Mouse (Mus musculus): ENCODE results near the gene Pdcd5.

Pdcd5 gene

DNA sequence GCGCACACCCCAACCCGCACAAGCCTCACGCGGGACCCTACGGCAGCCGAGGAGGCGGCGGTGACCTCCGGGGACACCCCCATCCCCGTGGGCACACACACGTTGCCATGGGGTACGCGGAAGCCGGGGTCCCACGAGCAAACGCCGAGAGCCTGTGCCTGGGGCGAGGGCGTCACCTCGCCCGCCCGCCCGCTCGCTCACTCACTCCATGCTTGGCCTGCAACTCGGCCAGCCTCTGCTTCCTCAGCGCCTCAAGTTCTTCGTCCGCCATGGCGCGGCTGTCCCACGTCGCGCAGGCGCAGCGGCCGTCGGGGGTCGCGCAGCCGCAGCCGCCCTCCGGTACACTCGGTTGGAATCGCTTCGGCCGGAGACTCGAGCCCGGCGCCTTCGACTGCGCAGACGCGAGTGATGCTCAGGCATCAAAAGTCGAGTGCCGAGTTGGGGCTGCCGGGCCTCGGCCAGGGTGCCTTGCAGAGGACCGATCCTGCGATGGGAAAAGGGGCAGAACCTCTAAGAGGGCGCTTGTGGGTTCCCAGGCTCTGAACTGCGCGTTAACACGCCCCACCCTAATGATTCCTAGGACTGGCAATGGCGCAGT, at the start of gene Pdcd5:
Pdcd5 (minus strand) TSS at position 421 of the 598 bp plus-strand sequence.
- peak; percentile 98 for DNase-seq (ENCODE audit: low spot score)

DNA sequence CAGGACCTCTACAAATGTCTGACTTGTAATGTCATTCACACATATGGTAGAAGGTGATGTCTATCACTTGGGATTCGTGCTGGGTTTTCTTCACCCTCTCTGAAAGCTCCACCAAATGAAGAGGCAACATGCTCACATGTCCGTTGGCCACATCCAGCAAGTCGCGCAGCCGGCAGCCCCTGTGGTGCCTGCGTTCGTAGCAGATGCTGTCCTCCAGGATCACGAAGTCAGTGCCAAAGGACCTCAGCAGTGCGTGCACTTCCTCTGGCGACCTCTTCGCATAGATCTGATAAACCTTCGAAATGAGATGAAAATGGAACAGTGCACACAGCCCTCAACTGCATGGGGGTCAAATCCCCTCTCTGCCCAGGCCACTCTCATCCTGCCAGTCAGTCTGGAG, 45.3 kb upstream of the Pdcd5 start:
- no peak for DNase-seq (ENCODE audit: low spot score)

DNA sequence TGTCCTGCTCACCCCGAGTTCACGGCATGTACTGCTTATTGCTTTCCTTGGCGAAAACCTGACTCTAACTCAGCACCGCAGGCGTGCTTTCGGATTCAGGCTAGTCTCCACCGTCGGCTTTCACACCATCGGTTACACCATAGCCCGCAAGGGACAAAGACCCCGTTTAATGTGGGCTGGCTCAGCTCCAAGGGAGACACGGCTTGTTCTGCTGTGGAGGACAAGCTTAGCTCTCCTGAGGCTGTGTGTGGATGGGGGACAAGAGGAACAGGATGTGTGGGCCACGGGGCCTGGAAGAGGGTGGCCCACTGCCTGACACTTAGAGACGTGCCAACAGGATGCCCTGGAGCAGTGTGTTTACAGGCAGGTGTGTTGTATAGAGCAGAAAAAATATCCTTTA, 44.8 kb upstream of the Pdcd5 start:
- no peak for DNase-seq (ENCODE audit: low spot score)

DNA sequence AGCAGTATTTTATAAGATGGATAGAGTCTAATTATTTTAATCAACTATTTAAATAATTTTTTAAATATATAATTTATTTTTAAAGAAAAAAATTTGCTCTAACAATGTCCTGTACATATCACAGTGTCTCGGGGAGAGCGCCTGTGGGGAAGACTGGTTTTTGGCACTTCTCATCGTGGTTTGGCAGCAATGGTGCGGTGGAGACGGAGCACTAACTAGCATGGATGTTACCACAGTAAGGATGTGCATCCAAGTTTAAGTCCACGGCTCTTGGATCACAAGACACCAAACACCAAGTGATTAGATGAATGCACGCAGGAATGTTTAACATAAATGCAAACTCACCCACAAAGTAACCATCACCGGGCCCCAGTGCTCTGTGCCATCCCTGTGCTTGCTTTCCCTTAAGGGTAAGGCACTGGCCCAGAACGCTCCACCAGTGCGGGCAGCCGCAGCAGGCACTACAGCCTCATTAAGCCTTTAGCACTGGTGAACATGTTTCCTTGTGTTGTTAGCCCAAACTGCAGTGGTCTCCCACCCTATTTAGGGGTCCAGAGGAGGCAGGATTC, 41.5 kb upstream of the Pdcd5 start:
- no peak for DNase-seq (ENCODE audit: low spot score)

DNA sequence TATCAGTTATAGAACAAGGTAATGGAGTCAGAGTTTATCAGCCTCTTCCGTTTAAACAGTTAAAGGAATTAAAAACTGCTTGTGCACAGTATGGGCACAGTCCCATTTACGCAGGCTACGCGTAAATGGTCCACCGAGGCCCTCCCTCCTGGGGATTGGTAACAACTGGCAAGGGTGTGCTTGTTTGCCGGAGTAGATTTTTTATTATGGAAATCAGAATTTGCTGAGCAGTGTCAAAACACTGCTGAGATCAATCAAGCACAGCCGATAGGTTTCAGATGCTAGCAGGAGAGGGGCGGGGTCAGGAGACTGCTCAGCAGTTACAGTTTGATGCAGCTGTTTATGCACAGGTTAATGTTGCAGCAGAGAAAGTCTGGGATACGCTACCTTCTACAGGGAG, 41.0 kb upstream of the Pdcd5 start:
- no peak for DNase-seq (ENCODE audit: low spot score)

DNA sequence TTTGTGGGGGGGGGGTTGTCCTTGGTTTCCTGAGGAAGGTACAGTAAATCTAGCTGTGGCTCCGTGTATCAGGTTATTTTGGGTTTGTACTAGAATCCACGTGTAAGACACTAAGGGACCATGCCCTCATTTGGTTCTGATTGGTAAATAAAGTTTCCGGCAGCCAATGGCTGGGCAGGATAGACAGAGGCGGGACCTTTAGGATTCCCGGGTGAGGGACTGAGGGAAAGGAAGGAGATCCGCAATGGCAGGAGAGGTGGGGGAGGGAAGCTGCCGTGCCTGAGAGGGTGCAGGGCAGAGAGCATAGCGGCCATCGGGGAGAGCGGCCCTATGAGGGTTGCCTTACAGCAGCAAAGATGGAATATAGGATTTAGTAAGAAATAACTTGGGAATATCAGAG, 39.9 kb upstream of the Pdcd5 start:
- peak; percentile 65 for DNase-seq (ENCODE audit: low spot score)

DNA sequence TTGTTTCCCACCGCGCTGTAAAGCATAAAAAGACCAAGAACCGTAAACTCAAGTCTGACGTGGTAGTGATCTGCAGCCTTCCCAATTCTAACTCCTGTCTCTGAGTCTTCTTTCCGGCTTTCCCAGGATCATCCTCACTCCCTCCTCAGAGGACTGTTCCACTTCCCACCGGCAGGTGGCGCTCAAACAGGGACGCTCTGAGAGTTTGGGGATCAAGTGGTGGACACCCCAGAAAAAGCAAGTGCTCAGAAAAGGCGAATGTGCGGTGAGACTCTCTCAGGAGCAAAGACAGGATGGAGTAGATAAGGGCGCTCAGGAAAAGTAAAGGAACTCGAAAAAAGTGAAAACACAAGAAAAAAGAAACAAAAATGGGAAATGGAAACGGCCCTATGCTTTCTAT, 39.4 kb upstream of the Pdcd5 start:
- DNase-seq (ENCODE audit: low spot score): peak; percentile 51

DNA sequence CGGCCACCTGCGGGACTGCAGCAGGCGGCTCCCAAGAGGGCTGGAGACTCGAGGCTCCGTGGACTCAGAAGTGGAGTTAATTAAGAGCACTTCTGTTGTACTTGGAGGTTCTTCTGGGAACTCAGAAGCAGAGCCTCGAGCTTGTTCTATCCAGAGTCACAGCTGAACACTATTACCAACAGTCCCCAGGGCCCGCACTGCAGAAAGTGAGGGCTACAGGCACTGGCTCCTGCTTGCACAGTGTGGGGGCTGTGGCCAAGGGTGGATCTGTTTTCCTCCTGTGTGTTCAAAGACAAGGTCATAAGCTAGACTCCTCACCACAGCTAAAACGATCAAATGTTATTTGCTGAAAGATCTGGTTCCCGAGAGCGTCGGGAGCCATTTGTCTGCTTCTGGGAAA, 38.9 kb upstream of the Pdcd5 start:
- peak; percentile 44 for DNase-seq (ENCODE audit: low spot score)

DNA sequence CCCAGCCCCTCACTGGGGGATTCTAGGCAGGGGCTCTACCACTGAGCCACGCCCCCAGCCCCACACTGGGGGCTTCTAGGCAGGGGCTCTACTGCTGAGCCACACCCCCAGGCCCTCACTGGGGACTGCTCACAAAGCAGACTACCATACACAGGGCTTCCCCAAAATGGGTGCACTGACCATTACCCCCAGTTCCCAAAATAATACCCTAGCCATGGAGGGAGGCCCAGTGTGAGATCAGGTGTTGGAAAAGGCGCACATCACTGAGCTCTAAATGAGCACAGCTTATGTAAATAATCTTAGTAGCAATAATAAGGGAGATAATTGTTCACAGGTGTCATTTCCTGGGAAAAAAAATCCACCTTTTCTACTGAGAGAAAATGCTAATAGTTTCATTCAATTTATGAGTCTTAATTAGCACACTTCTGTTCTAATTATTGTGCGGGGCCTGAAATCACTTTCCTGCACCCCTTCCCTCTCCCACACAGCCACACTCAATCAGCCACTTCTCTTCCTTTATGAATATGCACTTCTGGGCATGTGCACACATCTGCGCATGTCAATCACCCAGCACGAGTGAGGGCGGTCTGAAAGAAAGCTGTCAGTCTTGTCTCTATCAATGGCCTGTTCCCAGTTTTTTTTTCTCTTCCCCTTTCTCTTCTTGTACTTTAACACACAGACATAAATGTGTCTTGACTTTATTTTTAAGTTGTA, 36.2 kb upstream of the Pdcd5 start:
- no peak for DNase-seq (ENCODE audit: low spot score)

DNA sequence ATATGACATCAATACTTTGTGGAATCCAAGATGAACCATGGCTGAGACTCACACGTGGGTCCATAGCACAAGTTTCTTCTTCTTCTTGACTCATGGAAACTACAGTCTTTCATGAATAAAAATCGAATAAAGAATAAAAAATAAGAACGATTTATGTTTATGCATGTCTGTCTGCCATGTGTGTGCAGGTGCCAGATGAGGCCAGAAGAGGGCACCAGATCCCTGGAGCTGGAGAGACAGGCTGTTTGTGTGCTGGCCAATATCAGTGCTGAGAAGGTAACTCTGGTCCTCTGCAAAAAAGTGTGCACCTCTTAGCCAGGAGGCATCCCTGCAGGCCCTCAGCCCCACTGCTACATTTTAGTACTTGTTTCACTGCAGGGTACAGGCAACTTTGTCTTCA, 34.2 kb upstream of the Pdcd5 start:
- DNase-seq (ENCODE audit: low spot score): peak; percentile 31

DNA sequence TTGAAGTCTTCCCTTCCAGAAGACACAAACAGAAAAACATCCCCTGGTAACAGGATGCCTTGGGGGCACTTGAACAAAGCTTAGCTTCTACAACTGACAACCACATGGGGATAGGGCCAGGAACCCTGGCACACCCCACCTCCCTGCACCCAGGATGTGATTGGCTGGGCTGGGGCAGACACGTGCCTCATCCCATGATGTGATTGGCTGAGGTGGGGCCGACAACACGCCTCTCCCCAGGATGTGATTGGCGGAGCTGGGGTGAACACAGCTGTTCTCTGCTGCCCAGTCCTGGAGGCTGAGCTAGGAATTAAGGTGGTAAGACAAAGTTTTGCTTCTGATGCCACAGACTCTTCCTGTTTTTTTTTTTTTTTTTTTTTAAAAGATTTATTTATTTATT, 31.7 kb upstream of the Pdcd5 start:
- DNase-seq (ENCODE audit: low spot score): peak; percentile 84

DNA sequence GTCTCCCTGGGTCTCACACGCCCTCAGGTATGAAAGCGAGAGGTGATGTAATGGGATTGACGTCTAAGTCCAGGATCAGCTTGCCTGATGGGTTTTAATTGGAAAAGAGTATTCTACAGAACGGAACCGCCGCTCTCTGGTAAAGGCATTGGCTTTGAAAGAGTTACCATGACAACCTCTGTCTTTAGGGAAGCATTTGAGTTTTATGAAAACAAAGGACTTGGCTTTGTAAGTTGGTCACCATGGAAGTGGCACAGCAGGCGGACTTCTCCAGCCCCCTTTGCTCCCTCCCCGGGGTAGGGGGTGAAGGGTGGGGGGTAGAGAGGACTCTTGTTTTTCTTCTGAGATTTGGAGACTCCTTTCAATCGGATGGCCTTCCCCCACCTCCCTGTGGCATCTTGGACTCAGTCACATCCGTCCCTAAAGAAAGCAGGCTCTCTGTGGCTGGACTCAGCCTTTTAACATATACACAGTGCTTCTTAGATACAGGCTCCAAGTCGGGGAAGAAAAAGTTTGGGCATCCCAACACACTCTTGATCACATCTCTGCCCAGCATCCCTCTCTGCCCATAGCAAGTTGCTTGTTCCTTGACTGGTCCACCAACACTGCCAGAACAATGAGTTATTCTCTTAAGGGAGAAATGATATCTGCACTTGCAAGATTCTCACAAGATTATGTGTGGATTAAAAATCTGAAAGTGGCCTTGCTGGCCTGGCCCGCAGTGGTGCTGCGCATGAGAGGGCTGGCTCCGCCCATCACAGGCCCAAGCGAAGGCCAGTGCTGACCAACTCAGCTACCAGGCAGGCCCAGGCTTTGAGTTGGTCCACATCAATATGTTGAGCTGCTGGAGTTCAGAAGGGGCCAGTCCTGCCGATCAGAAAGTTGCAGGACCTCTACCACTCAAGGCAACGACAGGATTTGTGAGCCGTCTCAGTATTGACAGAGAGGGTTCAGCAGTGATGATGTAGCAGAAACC, 21.0 kb upstream of the Pdcd5 start:
- DNase-seq (ENCODE audit: low spot score): no peak

DNA sequence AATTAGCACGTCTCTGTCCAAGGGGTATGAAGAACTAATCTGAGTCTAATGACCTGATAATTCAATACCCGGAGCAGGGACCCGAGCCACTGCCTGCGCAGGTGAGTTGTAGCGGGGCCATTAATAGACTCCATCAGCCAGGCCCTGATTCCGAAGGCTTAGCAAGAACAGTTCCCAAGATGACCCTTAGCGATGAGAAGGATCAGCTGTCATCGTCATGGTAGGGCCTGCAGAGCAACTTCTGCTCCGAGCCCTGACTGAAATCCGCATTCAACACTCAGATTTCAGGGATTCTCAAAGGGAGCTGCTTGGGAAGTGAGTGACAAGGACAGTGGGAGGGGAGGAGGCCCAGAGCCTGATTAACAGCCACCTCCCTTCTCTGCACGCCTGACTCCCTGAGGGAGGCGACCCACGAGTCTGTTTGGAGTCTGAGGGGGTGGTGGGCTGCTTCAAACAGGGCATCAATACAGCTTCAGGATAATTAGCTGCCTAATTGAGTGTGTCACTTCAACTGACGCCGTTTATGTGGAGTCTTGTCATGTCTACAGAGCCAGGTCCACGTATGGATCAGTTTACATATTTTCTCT, 16.6 kb upstream of the Pdcd5 start:
- no peak for DNase-seq (ENCODE audit: low spot score)

DNA sequence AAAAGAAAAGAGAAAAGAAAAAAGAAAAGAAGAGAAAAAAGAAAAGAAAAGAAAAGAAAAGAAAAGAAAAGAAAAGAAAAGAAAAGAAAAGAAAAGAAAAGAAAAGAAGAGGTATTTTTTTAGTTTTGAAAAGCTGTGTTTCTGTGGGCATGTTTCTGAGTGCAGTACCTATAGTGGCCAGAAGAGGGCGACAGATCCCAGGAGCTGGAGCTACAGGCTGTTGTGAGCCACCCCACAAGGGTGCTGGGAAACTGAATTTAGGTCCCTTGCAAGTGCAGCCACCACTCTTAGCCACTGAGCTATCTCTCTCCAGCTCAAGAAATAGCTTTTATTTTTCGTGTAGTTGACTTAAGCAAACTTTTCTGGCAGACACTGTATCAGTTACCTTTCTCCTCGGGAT, 11.9 kb upstream of the Pdcd5 start:
- DNase-seq (ENCODE audit: low spot score): peak; percentile 63

DNA sequence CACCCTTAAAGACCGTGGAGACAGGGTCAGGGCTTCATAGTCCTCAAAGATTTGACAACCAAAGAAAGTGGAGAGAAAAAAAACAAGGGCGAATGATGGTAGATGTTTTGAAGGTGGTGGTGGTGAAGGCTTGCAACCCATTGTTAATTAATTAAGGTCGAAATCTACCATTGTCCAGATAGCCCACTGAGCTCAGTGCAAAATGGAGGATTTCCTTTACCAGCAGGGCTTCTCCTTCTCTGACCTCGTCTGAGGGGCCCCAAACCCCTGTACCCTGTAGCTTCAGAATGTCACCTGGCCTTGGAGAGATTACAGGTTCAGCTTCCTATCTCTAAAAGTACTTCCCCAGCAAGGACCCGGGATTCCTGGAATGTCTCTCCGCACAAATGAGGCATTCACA, 10.5 kb upstream of the Pdcd5 start:
- DNase-seq (ENCODE audit: low spot score): no peak

DNA sequence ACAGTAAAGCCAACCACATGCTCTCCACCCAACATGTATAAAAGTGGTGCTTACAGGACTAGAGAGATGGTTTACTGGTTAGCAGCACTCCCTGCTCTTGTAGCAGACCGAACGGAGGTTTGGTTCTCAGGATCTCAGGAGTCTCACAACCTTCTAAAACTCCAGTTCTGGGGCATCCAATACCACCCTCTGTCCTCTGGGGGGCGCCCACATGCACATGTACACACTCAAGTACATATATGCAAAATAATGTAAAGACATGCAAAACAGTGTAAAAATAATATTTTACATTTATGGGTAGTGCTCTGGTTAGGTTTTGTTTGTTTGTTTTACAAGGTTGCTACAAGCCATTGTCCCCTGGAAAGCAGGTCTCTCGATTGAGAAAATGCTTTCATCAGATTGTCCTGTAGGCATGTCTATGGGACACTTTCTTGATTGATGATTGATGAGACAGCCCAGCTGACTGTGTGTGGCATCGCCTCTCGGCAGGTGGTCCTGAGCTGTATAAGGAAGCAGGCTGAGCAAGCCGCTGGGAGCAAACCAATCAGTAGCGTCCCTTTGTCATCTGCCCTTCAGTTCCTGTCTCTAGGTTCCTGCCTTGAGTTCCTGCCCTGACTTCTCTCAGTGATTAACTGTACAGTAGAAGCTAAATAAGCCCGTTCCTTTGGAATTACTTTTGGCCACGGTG, 4.4 kb upstream of the Pdcd5 start:
- no peak for DNase-seq (ENCODE audit: low spot score)

DNA sequence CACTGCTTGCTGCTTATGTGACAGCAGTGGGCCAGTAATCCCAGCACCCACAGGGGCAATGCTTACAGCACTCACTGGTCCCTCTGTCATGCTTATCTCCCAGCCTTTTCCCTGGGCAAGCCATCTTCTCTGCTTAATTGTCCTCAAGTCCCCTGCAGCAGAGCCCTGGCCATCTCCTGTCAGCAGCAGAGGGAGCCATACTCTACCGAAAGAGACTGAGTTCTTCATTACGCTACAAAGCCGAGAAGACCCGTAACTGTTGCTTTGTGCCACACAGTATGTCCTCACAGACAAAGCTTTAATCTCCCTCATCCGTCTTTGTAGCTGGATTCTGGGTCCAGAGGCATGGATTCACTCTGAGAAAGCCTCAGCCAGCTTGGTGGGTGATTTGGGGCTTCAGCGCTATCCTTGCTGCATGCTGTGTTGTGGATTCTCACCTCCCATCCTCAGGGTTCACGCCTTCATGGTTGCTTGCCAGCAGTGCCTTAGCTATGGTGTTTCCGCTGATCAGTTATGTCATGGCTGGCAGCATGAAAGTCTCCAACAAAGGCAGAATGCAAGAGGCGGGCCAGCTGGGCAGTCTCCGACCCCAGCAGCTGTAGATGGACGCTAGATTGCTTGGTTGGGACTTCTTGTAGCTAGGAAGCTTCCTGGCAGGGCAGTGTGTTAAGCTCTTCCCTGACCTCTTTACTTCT, 3.5 kb upstream of the Pdcd5 start:
- no peak for DNase-seq (ENCODE audit: low spot score)

DNA sequence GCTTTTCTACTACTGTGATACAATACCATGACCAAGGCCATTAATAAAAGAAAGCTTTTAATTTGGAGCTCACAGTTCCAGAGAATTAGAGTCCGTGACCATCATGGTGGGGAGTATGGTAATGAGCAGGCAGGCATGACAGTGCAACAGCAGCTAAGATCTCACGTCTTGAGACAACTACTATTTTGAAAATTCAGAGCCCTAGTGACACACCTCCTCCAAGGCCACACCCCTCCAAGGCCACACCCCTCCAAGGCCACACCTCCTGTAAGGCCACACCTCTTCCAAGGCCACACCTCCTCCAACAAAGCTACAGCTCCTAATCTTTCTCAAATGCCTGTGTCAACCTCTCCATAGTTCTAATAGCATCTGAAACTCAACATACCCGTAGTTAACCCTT, 1.8 kb upstream of the Pdcd5 start:
- DNase-seq (ENCODE audit: low spot score): peak; percentile 69

DNA sequence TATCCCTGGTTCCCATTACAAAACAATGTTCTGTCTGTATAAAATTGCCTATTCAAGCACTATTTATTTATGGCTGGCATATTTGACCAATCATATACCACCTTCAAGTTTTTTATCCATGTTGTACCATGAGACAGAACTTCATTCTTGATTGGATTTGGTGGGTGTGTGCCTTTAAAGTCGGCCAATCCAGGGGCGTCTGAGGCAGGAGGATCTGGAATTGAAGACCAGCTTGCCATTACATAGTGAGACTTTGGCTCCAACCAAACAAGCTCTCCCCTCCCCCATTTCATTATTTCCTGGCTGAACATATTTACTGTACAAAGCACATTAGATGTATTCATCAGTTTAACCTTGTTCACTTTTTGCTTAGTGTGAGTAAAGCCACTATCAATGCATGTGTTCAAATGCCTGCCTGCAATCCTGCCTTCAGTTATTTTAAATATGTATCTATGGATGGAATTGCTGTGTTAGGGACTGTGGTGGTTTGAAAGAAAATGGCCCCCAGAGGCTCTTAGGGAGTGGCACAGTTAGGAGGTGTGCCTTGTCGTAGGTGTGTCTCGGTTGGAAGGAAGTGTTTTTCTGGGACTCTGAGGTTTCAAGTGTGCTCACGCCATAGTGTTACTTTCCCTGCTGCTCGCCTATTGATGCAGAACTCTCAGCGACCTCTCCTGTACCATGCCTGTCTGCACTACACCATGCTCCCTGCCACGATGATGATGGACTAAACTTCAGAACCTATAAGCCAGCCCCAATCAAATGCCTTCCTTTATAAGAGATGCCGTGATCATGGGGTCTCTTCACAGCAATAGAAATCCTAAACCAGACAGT, 1.1 kb upstream of the Pdcd5 start:
- DNase-seq (ENCODE audit: low spot score): no peak

Data from testis, postnatal 14 days (tissue).